In genomic region chr6:15751375-15751774, GRCm38 (mm10) we compare ENCODE assay signal across 15 mouse cellular contexts.
"Had no signal": no experiment of that assay in that cellular context is flagged by ENCODE, and none has a peak within 500 bp of the region (broad histone marks: within the 10 kb centered on the region; RNA-seq: fewer than 3 reads in every experiment).

No protein-coding gene starts in this region.

- H3K4me1 ChIP-seq: neural tube, embryonic 15.5 days; stomach, embryonic 15.5 days had no signal

- H3K27me3 ChIP-seq: neural tube, embryonic 15.5 days; stomach, embryonic 15.5 days had no signal

- H3K9me3 ChIP-seq: neural tube, embryonic 15.5 days; stomach, embryonic 15.5 days had no signal

- H3K4me2 ChIP-seq: neural tube, embryonic 15.5 days; stomach, embryonic 15.5 days had no signal

- H3K27ac ChIP-seq: neural tube, embryonic 15.5 days; stomach, embryonic 15.5 days; stomach, postnatal 0 days had no signal

- H3K9ac ChIP-seq: neural tube, embryonic 15.5 days; stomach, embryonic 15.5 days had no signal

- H3K4me3 ChIP-seq: neural tube, embryonic 15.5 days; stomach, embryonic 15.5 days had no signal

- H3K36me3 ChIP-seq: neural tube, embryonic 15.5 days; stomach, embryonic 15.5 days had no signal

- DNase-seq: retina, postnatal 1 day; right cerebral cortex, adult 18-20 months; right cerebral cortex, postnatal 14 days; right cerebral cortex, postnatal 25 days; right cerebral cortex, postnatal 4 days; spleen, adult 18-20 months; thymus, adult 18-20 months; thymus, adult 2 months; thymus, postnatal 14 days; thymus, postnatal 25 days; thymus, postnatal 36 days; thymus, postnatal 4 days had no signal
